Mouse (Mus musculus): Measurements from ENCODE around the gene Foxp1.
A peak's percentile ranks its signal among the peaks of the same experiment; 100 is the strongest.

Gene Foxp1

GRCm38 (mm10) chr6:99019716-99020115 lies 502.8 kb downstream of the Foxp1 start:
- no peak for DNase-seq (ENCODE audit: low spot score)

- DNase-seq (ENCODE audit: low spot score): peak; percentile 68
Observed at GRCm38 (mm10) chr6:99019266-99019665, 503.3 kb downstream of the Foxp1 start.

GRCm38 (mm10) chr6:99013866-99014502 lies 508.5 kb downstream of the Foxp1 start:
- no peak for DNase-seq (ENCODE audit: low spot score)

GRCm38 (mm10) chr6:99013119-99013865 lies 509.2 kb downstream of the Foxp1 start:
- peak; percentile 69 for DNase-seq (ENCODE audit: low spot score)

- DNase-seq (ENCODE audit: low spot score): no peak
Observed at GRCm38 (mm10) chr6:99011895-99012584, 510.5 kb downstream of the Foxp1 start.

GRCm38 (mm10) chr6:99009771-99010170 lies 512.8 kb downstream of the Foxp1 start:
- DNase-seq (ENCODE audit: low spot score): no peak

GRCm38 (mm10) chr6:99008565-99008964 lies 514.0 kb downstream of the Foxp1 start:
- DNase-seq (ENCODE audit: low spot score): no peak

- no peak for DNase-seq (ENCODE audit: low spot score)
Observed at GRCm38 (mm10) chr6:99007542-99007941, 515.0 kb downstream of the Foxp1 start.

- no peak for DNase-seq (ENCODE audit: low spot score)
Observed at GRCm38 (mm10) chr6:99004255-99004997, 518.1 kb downstream of the Foxp1 start.

- no peak for DNase-seq (ENCODE audit: low spot score)
Observed at GRCm38 (mm10) chr6:99003108-99003709, 519.3 kb downstream of the Foxp1 start.

GRCm38 (mm10) chr6:99001637-99002036 lies 520.9 kb downstream of the Foxp1 start:
- no peak for DNase-seq (ENCODE audit: low spot score)

GRCm38 (mm10) chr6:98998971-98999932 lies 523.3 kb downstream of the Foxp1 start:
- no peak for DNase-seq (ENCODE audit: low spot score)

- DNase-seq (ENCODE audit: low spot score): no peak
Observed at GRCm38 (mm10) chr6:98997742-98998141, 524.8 kb downstream of the Foxp1 start.

GRCm38 (mm10) chr6:98996822-98997221 lies 525.7 kb downstream of the Foxp1 start:
- DNase-seq (ENCODE audit: low spot score): no peak

GRCm38 (mm10) chr6:98996346-98996745 lies 526.2 kb downstream of the Foxp1 start:
- no peak for DNase-seq (ENCODE audit: low spot score)

- DNase-seq (ENCODE audit: low spot score): no peak
Observed at GRCm38 (mm10) chr6:98995681-98996080, 526.8 kb downstream of the Foxp1 start.

GRCm38 (mm10) chr6:98994902-98995301 lies 527.6 kb downstream of the Foxp1 start:
- DNase-seq (ENCODE audit: low spot score): no peak

GRCm38 (mm10) chr6:98994104-98994787 lies 528.3 kb downstream of the Foxp1 start:
- DNase-seq (ENCODE audit: low spot score): peak; percentile 34

GRCm38 (mm10) chr6:98993231-98993630 lies 529.3 kb downstream of the Foxp1 start:
- DNase-seq (ENCODE audit: low spot score): no peak

GRCm38 (mm10) chr6:98992772-98993147 lies 529.8 kb downstream of the Foxp1 start:
- DNase-seq (ENCODE audit: low spot score): no peak

All from embryo, embryonic 10.5 days (tissue).